ENCODE assay signal across 13 mouse cellular contexts in the genomic region with DNA sequence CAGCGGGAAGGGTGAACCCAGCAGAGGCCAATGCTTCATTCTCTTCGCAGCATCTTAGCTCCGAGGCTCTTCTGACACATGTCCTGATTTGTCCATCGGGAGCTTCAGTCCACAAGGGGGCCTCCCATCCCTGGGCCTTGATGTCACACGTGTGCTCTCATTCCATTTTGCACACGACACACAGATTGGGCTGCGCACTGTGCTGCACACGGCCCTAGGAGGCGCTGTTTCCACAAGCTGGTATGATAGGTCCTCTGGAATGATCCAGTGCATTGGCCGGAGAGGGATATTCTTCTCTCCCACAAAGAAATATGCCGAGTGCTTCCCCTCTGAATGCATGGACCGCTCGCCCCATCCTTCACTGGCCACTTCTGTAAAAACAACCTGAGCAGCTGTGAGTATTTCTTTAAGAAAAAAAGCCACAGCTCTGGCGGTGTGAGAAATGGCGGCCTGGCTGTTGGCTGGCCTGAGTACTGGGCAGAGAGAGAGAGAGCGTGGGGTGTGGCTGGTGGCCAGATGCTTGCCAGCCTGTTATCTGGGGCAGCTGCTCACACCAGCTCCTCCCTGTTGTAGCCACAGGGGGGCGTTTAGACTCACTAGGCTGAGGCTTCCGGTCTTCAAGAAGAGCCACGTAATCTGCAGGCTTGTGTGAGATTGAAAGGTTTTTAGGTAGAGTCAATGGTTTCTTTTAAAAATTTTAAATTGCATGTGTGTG.
DNase-seq lines count a peak whose midpoint lies in the region; ATAC-seq lines count a peak whose summit lies in the region.
"Had no signal": no experiment of that assay in that cellular context is flagged by ENCODE, and none has a peak within 500 bp of the region (broad histone marks: within the 10 kb centered on the region; RNA-seq: fewer than 3 reads in every experiment).

No protein-coding gene starts in this region.

- 0 out of 2 replicates have a peak, but pooled peaks cover 3% of the 10 kb centered on the region for H3K9me3 ChIP-seq in heart, embryonic 11.5 days (replicated peaks; ENCODE audit: control insufficient read depth, low read length)
- H3K9me3 ChIP-seq: embryonic facial prominence, embryonic 13.5 days had no signal

- H3K4me1 ChIP-seq in heart, embryonic 11.5 days (ENCODE audit: control insufficient read depth, insufficient read depth, low read length), result no peaks in the 10 kb centered on the region
- H3K4me1 ChIP-seq: embryonic facial prominence, embryonic 13.5 days; liver, embryonic 15.5 days had no signal

- no peak overlapping the region for H3K4me3 ChIP-seq in heart, embryonic 11.5 days (ENCODE audit: low read depth, low read length)
- H3K4me3 ChIP-seq: embryonic facial prominence, embryonic 13.5 days; liver, embryonic 15.5 days had no signal

- H3K4me2 ChIP-seq in heart, embryonic 11.5 days, result no peak overlapping the region
- H3K4me2 ChIP-seq: embryonic facial prominence, embryonic 13.5 days; hindbrain, embryonic 14.5 days; liver, embryonic 15.5 days had no signal

- intact Hi-C loops in heart, postnatal 10 days (cut with DNase I), result no loop called here

- 73% methylated on average over 19 of the region's 19 CpGs for WGBS in heart, embryonic 11.5 days (ENCODE audit: insufficient replicate concordance)

- H3K9ac ChIP-seq in heart, embryonic 11.5 days (ENCODE audit: low read depth, low read length), result no peak overlapping the region
- H3K9ac ChIP-seq: embryonic facial prominence, embryonic 13.5 days; hindbrain, embryonic 14.5 days; liver, embryonic 15.5 days had no signal

- DNase-seq in heart, adult 8-10 months (ENCODE audit: low spot score), result peak; percentile 35
- DNase-seq in right cerebral cortex, postnatal 10 days (ENCODE audit: low spot score in 2 of 2), result peak; percentile 40 to 44
- DNase-seq in right cerebral cortex, postnatal 4 days, result no peak
- peak; percentile 52 to 55 for DNase-seq in heart, postnatal 10 days
- peak; percentile 19 for DNase-seq in skeletal muscle tissue, adult 2 months (ENCODE audit: low read depth, low spot score)
- DNase-seq in thymus, postnatal 36 days, result no peak
- DNase-seq in kidney, postnatal 25 days, result no peak
- DNase-seq: adrenal gland, postnatal 25 days; cerebellum, adult 9-10 months had no signal

- no peaks in the 10 kb centered on the region for H3K36me3 ChIP-seq in heart, embryonic 11.5 days (ENCODE audit: control insufficient read depth, insufficient read depth, low read length)
- H3K36me3 ChIP-seq: embryonic facial prominence, embryonic 13.5 days; liver, embryonic 15.5 days had no signal

- H3K27me3 ChIP-seq in heart, embryonic 11.5 days (ENCODE audit: control insufficient read depth, insufficient read depth, low read length), result no peaks in the 10 kb centered on the region
- H3K27me3 ChIP-seq: liver, embryonic 15.5 days had no signal

- ATAC-seq in heart, embryonic 11.5 days (replicated peaks; ENCODE audit: insufficient number of reproducible peaks, low FRiP score, low TSS enrichment), result no peak

- no peak overlapping the region for H3K27ac ChIP-seq in heart, embryonic 11.5 days (ENCODE audit: low read depth, low read length)
- H3K27ac ChIP-seq: embryonic facial prominence, embryonic 13.5 days; hindbrain, embryonic 14.5 days; liver, embryonic 15.5 days had no signal

Comparison
In these comparisons a context has a peak if more than half of its experiments do, and no peak if none do; other contexts are left out.
1. DNase-seq: peak in heart, adult 8-10 months (single experiment), right cerebral cortex, postnatal 10 days (2 of 2), heart, postnatal 10 days (2 of 2) and skeletal muscle tissue, adult 2 months (single experiment); none in right cerebral cortex, postnatal 4 days (single experiment), thymus, postnatal 36 days (0 of 2) and kidney, postnatal 25 days (0 of 2).